Mouse (Mus musculus): ENCODE data around the gene Ndufaf5. TPM values are rescaled to one million over a fixed set of nuclear protein-coding genes. Genes with fewer than 3 reads are reported as not detected.

Gene Ndufaf5
- polyA plus RNA-seq, 1 experiment from 2014 or later, result 39.2 TPM

DNA sequence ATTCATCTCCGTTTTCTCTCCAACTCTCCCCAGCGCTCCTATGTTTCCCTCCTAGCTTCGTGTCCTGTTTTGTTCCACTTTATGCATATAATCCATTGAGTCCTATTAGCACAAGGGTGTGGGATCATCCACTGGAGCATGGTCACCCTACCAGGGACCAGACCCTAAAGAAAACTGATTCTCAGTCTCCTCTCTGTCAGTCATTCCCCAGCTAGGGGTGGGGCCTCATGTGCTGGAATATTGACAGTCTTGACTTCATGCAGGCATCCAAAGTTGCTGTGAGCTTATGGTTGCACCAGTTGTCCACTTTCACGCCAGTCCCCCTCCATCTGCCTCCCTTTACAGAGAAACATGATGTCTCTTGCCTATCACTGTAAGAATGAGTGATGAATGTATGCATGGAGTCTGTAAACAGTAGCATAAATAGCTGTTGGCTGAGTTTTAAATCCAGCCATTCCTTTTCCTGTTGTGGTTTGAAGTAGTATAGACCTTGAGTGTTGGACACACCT, 44.1 kb downstream of the Ndufaf5 start:
- WGBS, result 90% methylated on average over 4 of the region's 4 CpGs
- no peak for ATAC-seq (replicated peaks; ENCODE audit: insufficient number of reproducible peaks, insufficient read depth, low FRiP score, low read depth)

DNA sequence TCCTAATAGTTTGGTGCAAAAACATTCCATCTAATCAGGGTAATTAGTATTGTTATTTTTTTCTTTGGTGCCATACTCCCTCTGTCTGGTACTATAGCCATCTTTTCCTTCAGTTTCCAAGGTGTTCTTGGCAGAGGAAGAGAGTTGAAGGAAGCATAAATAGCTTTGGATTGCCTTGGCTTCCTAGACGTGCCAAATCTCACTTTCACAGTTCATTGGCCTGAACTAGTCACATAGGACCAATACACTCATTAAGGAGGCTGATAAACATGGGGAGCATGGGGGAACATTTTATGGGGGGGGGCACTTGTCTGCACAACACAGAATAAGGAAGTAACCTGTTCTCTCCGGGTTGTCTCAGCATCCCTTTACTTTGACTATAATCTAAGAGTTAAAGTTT, 45.0 kb downstream of the Ndufaf5 start:
- H3K9ac ChIP-seq, result no peak overlapping the region
- 76% methylated on average over 2 of the region's 2 CpGs for WGBS
- H3K4me3 ChIP-seq, result no peak overlapping the region
- H3K9me3 ChIP-seq (replicated peaks), result no peaks in the 10 kb centered on the region
- no peaks in the 10 kb centered on the region for H3K27me3 ChIP-seq
- H3K4me2 ChIP-seq, result no peak overlapping the region
- H3K4me1 ChIP-seq (replicated peaks), result no peaks in the 10 kb centered on the region
- no peak overlapping the region for H3K27ac ChIP-seq
- no peak for ATAC-seq (replicated peaks; ENCODE audit: insufficient number of reproducible peaks, insufficient read depth, low FRiP score, low read depth)
- H3K36me3 ChIP-seq, result no peaks in the 10 kb centered on the region

More for the DNA sequence above, 44.1 kb downstream of the Ndufaf5 start:
- Histone ChIP-seq H3K4me2 (no peak overlapping the region), H3K4me3 (no peak overlapping the region), H3K36me3 (no peaks in the 10 kb centered on the region), H3K9me3 (replicated peaks) (no peaks in the 10 kb centered on the region), H3K4me1 (replicated peaks) (peaks cover 5% of the 10 kb centered on the region), H3K27ac (no peak overlapping the region), H3K27me3 (no peaks in the 10 kb centered on the region), H3K9ac (no peak overlapping the region)

DNA sequence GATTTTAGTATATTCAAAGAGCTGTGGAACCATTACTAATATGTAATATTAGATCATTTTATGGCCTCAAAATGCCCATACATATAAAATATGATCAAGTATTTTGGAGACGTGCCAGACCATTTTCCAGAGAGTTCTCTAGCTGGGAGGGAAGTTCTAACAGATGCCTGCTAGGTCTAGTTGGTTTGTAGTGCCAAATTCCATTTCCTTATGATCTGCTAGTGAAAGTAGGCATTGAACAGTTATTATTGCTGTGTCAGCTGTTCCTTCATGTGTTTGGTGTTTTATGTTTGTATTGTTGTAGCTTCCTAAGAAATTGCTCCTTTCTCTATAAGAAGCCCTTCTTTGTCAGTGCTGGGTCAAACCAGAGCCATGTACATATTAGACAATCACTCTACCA, 45.5 kb downstream of the Ndufaf5 start:
- H3K4me1 ChIP-seq (replicated peaks), result no peaks in the 10 kb centered on the region
- 57% methylated on average over 1 of the region's 1 CpGs for WGBS
- no peaks in the 10 kb centered on the region for H3K9me3 ChIP-seq (replicated peaks)
- no peak overlapping the region for H3K4me3 ChIP-seq
- H3K36me3 ChIP-seq, result no peaks in the 10 kb centered on the region
- no peak overlapping the region for H3K9ac ChIP-seq
- H3K4me2 ChIP-seq, result no peak overlapping the region
- no peak overlapping the region for H3K27ac ChIP-seq
- no peak for ATAC-seq (replicated peaks; ENCODE audit: insufficient number of reproducible peaks, insufficient read depth, low FRiP score, low read depth)
- H3K27me3 ChIP-seq, result no peaks in the 10 kb centered on the region

DNA sequence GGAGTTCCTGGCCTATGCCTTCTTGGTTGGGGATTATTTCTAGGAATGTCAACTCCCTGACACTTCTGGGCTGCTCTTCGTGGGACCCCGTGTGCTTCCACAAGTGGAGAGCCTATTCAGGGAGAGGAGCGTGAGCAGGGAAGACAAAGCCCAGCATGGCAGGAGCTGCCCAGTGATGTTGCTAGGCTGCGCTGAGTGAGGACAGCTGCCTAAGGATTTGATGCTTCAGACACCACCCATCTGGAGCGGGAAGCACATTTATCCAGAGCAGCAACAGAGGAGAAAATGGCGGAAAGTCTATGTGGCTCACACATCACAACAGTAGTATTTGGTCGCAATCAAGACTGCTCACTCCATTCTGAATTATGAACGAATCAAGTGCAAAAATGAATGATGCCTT, 49.9 kb downstream of the Ndufaf5 start:
- 57% methylated on average over 8 of the region's 8 CpGs for WGBS
- no peak overlapping the region for H3K4me2 ChIP-seq
- H3K27me3 ChIP-seq, result no peaks in the 10 kb centered on the region
- no peaks in the 10 kb centered on the region for H3K36me3 ChIP-seq
- no peaks in the 10 kb centered on the region for H3K9me3 ChIP-seq (replicated peaks)
- H3K4me1 ChIP-seq (replicated peaks), result no peaks in the 10 kb centered on the region
- no peak overlapping the region for H3K4me3 ChIP-seq
- no peak overlapping the region for H3K9ac ChIP-seq
- no peak overlapping the region for H3K27ac ChIP-seq
- ATAC-seq (replicated peaks; ENCODE audit: insufficient number of reproducible peaks, insufficient read depth, low FRiP score, low read depth), result no peak

DNA sequence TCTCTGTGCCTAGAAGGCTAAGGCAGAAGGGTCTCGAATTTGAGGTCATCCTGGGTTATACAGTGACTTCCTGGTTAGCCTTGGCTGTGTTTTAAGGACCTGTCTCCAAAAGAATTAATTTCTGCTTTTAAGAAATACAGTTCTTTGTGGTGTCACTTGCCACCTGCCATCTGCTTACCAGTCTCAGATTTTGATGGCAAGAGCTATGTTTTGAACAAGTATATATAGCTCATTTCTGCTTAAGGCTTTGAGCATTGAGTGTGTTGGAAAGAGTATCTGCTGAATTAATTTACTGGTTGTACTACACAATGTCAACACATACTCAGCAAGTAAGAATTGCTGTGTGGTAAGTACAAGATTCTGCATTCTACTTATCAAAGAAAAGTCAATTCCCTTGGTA, 59.8 kb downstream of the Ndufaf5 start:
- no peak for ATAC-seq (replicated peaks; ENCODE audit: insufficient number of reproducible peaks, insufficient read depth, low FRiP score, low read depth)
- no peaks in the 10 kb centered on the region for H3K36me3 ChIP-seq
- H3K4me1 ChIP-seq (replicated peaks), result no peaks in the 10 kb centered on the region
- no peak overlapping the region for H3K4me3 ChIP-seq
- no peaks in the 10 kb centered on the region for H3K27me3 ChIP-seq
- H3K9me3 ChIP-seq (replicated peaks), result no peaks in the 10 kb centered on the region
- H3K9ac ChIP-seq, result no peak overlapping the region
- H3K27ac ChIP-seq, result no peak overlapping the region
- 57% methylated on average over 1 of the region's 1 CpGs for WGBS
- H3K4me2 ChIP-seq, result no peak overlapping the region

DNA sequence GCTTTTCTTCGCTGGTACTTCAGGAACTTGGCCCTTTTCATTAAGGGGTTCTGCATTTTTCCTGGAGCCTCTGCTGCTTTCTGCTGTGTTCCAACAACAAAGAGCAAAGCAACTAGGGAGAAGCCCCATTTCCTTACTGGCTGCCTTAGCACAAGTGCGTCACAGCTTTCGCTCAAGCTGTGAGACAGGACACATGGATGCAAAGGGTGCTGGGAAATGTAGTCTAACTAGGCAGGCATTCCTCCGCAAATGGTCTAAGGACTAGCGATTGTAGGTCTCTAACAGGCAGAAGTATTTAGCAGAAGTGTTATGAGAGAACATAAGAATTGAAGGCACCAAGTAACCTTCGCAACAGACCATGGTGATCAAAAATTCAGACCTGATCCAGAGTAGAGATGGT, 66.8 kb downstream of the Ndufaf5 start:
- Histone ChIP-seq H3K9me3 (replicated peaks) (no peaks in the 10 kb centered on the region), H3K27me3 (no peaks in the 10 kb centered on the region), H3K27ac (no peak overlapping the region), H3K4me2 (0 out of 2 replicates have a peak overlapping the region, but pooled peaks have one; percentile 5), H3K36me3 (no peaks in the 10 kb centered on the region), H3K4me3 (no peak overlapping the region), H3K9ac (no peak overlapping the region), H3K4me1 (replicated peaks) (no peaks in the 10 kb centered on the region)
- ATAC-seq (replicated peaks; ENCODE audit: insufficient number of reproducible peaks, insufficient read depth, low FRiP score, low read depth), result no peak
- 44% methylated on average over 6 of the region's 6 CpGs for WGBS

DNA sequence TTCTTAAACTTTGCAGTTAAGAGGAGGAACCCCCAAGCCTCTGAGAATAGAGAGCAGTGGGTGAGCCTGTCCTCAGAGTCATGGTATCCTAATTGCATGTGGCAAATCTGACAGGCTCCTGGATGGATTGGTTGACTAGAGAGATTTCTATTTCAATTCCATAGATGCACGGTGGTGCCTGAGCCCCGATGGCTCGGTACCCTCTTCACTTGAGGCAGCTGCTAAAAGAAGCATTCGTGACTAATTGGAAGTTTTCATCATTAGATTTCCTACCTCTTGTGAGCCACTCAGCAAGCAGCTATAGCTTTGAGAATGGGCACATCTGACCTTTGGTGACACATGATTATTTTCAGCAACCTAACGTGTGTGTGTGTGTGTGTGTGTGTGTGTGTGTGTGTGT, 71.9 kb downstream of the Ndufaf5 start:
- no peak overlapping the region for H3K4me2 ChIP-seq
- no peaks in the 10 kb centered on the region for H3K36me3 ChIP-seq
- no peak overlapping the region for H3K9ac ChIP-seq
- no peaks in the 10 kb centered on the region for H3K4me1 ChIP-seq (replicated peaks)
- no peak overlapping the region for H3K27ac ChIP-seq
- no peak for ATAC-seq (replicated peaks; ENCODE audit: insufficient number of reproducible peaks, insufficient read depth, low FRiP score, low read depth)
- WGBS, result 73% methylated on average over 5 of the region's 5 CpGs
- H3K27me3 ChIP-seq, result no peaks in the 10 kb centered on the region
- no peak overlapping the region for H3K4me3 ChIP-seq
- H3K9me3 ChIP-seq (replicated peaks), result no peaks in the 10 kb centered on the region

DNA sequence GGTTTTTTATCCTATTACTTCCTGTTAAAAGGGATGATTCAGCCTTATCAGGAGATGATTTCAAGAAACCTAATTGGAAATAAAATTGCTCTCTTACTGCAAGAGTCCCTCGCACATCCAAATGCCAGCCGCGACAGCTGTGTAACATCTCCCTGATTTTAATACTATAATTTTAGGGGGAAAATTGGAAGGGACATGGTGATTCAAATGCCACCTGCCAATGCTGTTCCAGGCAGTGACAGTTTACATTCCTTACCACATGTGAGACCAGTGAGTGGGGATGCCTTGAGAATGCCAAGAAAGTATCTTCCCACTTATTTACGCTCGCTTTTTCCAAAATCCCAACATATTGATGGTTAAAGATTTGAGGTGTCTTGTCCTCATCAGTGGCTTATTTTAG, 72.7 kb downstream of the Ndufaf5 start:
- no peaks in the 10 kb centered on the region for H3K9me3 ChIP-seq (replicated peaks)
- no peaks in the 10 kb centered on the region for H3K27me3 ChIP-seq
- H3K27ac ChIP-seq, result no peak overlapping the region
- ATAC-seq (replicated peaks; ENCODE audit: insufficient number of reproducible peaks, insufficient read depth, low FRiP score, low read depth), result no peak
- no peak overlapping the region for H3K9ac ChIP-seq
- 91% methylated on average over 5 of the region's 5 CpGs for WGBS
- no peak overlapping the region for H3K4me3 ChIP-seq
- H3K4me1 ChIP-seq (replicated peaks), result no peaks in the 10 kb centered on the region
- no peaks in the 10 kb centered on the region for H3K36me3 ChIP-seq
- no peak overlapping the region for H3K4me2 ChIP-seq

Other genes starting within 250 kb of the Ndufaf5 start
- gene Tasp1, start 103.8 kb upstream of the Ndufaf5 start, polyA plus RNA-seq (2015; fragmentation: Nextera tagmentation; extraction: Ambion mirVana), result 13.9 and 15.4 TPM in 2 replicates
- not detected in 2 replicates for gene Gm17374, start 18.6 kb upstream of the Ndufaf5 start, polyA plus RNA-seq (2015; fragmentation: Nextera tagmentation; extraction: Ambion mirVana)
- gene Esf1, start 85 bp upstream of the Ndufaf5 start, polyA plus RNA-seq (2015; fragmentation: Nextera tagmentation; extraction: Ambion mirVana), result 12.8 and 14.9 TPM in 2 replicates
- not detected in 2 replicates for gene Sel1l2, start 219.1 kb downstream of the Ndufaf5 start, polyA plus RNA-seq (2015; fragmentation: Nextera tagmentation; extraction: Ambion mirVana)
- gene Macrod2, start 224.7 kb downstream of the Ndufaf5 start, polyA plus RNA-seq (2015; fragmentation: Nextera tagmentation; extraction: Ambion mirVana), result 23.3 and 25.3 TPM in 2 replicates